Mouse (Mus musculus): ENCODE data around the gene Lrp6. TPM values are rescaled to one million over a fixed set of nuclear protein-coding genes. Genes with fewer than 3 reads are reported as not detected.

Lrp6 gene
- polyA plus RNA-seq, 1 experiment from 2014 or later: 14.6 TPM

GRCm38 (mm10) chr6:134599239-134599638, 32.5 kb upstream of the Lrp6 start:
- no peaks in the 10 kb centered on the region for H3K9me3 ChIP-seq (replicated peaks)
- no peak overlapping the region for H3K4me2 ChIP-seq
- no peaks in the 10 kb centered on the region for H3K36me3 ChIP-seq
- no peaks in the 10 kb centered on the region for H3K4me1 ChIP-seq
- H3K9ac ChIP-seq (replicated peaks): no peak overlapping the region
- no peak for ATAC-seq (ENCODE audit: low FRiP score)
- no peaks in the 10 kb centered on the region for H3K27me3 ChIP-seq (replicated peaks)
- no peak overlapping the region for H3K4me3 ChIP-seq (replicated peaks)
- WGBS: 69% methylated on average over 1 of the region's 1 CpGs
- H3K27ac ChIP-seq (replicated peaks): no peak overlapping the region

- Histone ChIP-seq H3K9me3 (replicated peaks) (no peaks in the 10 kb centered on the region), H3K9ac (replicated peaks) (no peak overlapping the region), H3K4me2 (no peak overlapping the region), H3K27me3 (replicated peaks) (no peaks in the 10 kb centered on the region), H3K4me3 (replicated peaks) (no peak overlapping the region), H3K4me1 (no peaks in the 10 kb centered on the region), H3K36me3 (no peaks in the 10 kb centered on the region), H3K27ac (replicated peaks) (no peak overlapping the region)
- 91% methylated on average over 6 of the region's 6 CpGs for WGBS
- ATAC-seq (ENCODE audit: low FRiP score): no peak
Observed at GRCm38 (mm10) chr6:134597651-134598229, 31.0 kb upstream of the Lrp6 start.

GRCm38 (mm10) chr6:134594569-134595442, 28.0 kb upstream of the Lrp6 start:
- Histone ChIP-seq H3K36me3 (no peaks in the 10 kb centered on the region), H3K27me3 (replicated peaks) (no peaks in the 10 kb centered on the region), H3K27ac (replicated peaks) (no peak overlapping the region), H3K9ac (replicated peaks) (no peak overlapping the region), H3K9me3 (replicated peaks) (no peaks in the 10 kb centered on the region), H3K4me3 (replicated peaks) (no peak overlapping the region), H3K4me2 (no peak overlapping the region), H3K4me1 (no peaks in the 10 kb centered on the region)
- 82% methylated on average over 21 of the region's 21 CpGs for WGBS
- ATAC-seq (ENCODE audit: low FRiP score): no peak

DNA sequence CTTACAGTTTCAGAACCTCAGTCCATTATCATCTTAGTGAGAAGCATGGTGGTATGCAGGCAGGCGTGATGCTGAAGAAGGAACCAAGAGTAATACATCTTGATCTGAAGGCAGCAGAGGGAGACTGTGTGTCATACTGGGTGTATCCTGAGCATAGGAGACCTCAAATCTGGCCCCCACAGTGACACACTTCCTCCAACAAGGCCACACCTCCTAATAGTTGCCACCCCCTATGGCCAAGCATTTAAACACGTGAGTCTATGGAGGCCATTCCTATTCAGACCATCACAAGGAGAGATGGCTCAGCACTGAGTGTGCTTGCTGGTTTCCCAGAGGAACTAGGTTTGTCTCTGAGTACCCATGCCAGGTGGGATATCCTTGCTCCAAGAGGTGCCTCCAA, 24.8 kb upstream of the Lrp6 start:
- Histone ChIP-seq H3K27me3 (replicated peaks) (no peaks in the 10 kb centered on the region), H3K9me3 (replicated peaks) (no peaks in the 10 kb centered on the region), H3K36me3 (no peaks in the 10 kb centered on the region), H3K9ac (replicated peaks) (no peak overlapping the region), H3K4me1 (no peaks in the 10 kb centered on the region), H3K4me2 (no peak overlapping the region), H3K27ac (replicated peaks) (no peak overlapping the region), H3K4me3 (replicated peaks) (no peak overlapping the region)
- no peak for ATAC-seq (ENCODE audit: low FRiP score)
- 79% methylated on average over 2 of the region's 2 CpGs for WGBS

DNA sequence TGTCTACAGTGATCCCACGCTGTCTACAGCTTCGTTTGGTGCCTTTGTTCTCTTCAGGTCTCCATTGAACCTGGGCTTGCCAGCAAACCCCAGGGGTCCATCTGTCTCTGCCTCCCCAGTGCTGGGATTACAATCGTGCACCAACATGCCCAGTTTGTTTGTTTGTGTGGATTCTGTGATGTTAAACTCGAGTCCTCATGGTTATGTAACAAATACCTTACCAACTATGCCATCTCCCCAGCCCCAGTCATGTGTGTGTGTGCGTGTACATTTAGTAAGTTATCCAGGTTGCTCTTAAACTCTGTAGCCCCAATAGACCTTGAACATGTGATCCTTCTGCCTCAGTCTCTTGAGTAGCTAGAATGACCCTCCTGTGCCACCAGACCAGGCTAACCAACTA, 19.5 kb upstream of the Lrp6 start:
- Histone ChIP-seq H3K36me3 (no peaks in the 10 kb centered on the region), H3K9ac (replicated peaks) (no peak overlapping the region), H3K4me3 (replicated peaks) (no peak overlapping the region), H3K27me3 (replicated peaks) (no peaks in the 10 kb centered on the region), H3K4me2 (no peak overlapping the region), H3K9me3 (replicated peaks) (no peaks in the 10 kb centered on the region), H3K27ac (replicated peaks) (no peak overlapping the region), H3K4me1 (no peaks in the 10 kb centered on the region)
- no peak for ATAC-seq (ENCODE audit: low FRiP score)
- 80% methylated on average over 5 of the region's 5 CpGs for whole genome bisulfite sequencing

- 96% methylated on average over 2 of the region's 2 CpGs for WGBS
- Histone ChIP-seq H3K36me3 (no peaks in the 10 kb centered on the region), H3K4me3 (replicated peaks) (no peak overlapping the region), H3K4me1 (no peaks in the 10 kb centered on the region), H3K27me3 (replicated peaks) (no peaks in the 10 kb centered on the region), H3K9me3 (replicated peaks) (no peaks in the 10 kb centered on the region), H3K27ac (replicated peaks) (no peak overlapping the region), H3K9ac (replicated peaks) (no peak overlapping the region), H3K4me2 (no peak overlapping the region)
- no peak for ATAC-seq (ENCODE audit: low FRiP score)
Observed at GRCm38 (mm10) chr6:134584616-134585015, 17.9 kb upstream of the Lrp6 start.

- no peaks in the 10 kb centered on the region for H3K9me3 ChIP-seq (replicated peaks)
- WGBS: 34% methylated on average over 5 of the region's 5 CpGs
- no peak overlapping the region for H3K4me3 ChIP-seq (replicated peaks)
- no peaks in the 10 kb centered on the region for H3K27me3 ChIP-seq (replicated peaks)
- H3K36me3 ChIP-seq: no peaks in the 10 kb centered on the region
- no peak for ATAC-seq (ENCODE audit: low FRiP score)
- no peak overlapping the region for H3K9ac ChIP-seq (replicated peaks)
- no peak overlapping the region for H3K27ac ChIP-seq (replicated peaks)
- H3K4me2 ChIP-seq: no peak overlapping the region
- no peaks in the 10 kb centered on the region for H3K4me1 ChIP-seq
Observed at GRCm38 (mm10) chr6:134582110-134582509, 15.3 kb upstream of the Lrp6 start.

- no peak for ATAC-seq (ENCODE audit: low FRiP score)
- H3K27ac ChIP-seq (replicated peaks): no peak overlapping the region
- H3K9ac ChIP-seq (replicated peaks): no peak overlapping the region
- H3K36me3 ChIP-seq: no peaks in the 10 kb centered on the region
- no peaks in the 10 kb centered on the region for H3K27me3 ChIP-seq (replicated peaks)
- no peaks in the 10 kb centered on the region for H3K4me1 ChIP-seq
- 92% methylated on average over 4 of the region's 4 CpGs for WGBS
- no peak overlapping the region for H3K4me2 ChIP-seq
- H3K9me3 ChIP-seq (replicated peaks): no peaks in the 10 kb centered on the region
- H3K4me3 ChIP-seq (replicated peaks): no peak overlapping the region
Observed at GRCm38 (mm10) chr6:134579506-134579905, 12.7 kb upstream of the Lrp6 start.

- no peaks in the 10 kb centered on the region for H3K9me3 ChIP-seq (replicated peaks)
- no peak overlapping the region for H3K4me2 ChIP-seq
- H3K27ac ChIP-seq (replicated peaks): no peak overlapping the region
- 65% methylated on average over 6 of the region's 6 CpGs for WGBS
- no peak for ATAC-seq (ENCODE audit: low FRiP score)
- no peaks in the 10 kb centered on the region for H3K4me1 ChIP-seq
- H3K4me3 ChIP-seq (replicated peaks): no peak overlapping the region
- H3K27me3 ChIP-seq (replicated peaks): no peaks in the 10 kb centered on the region
- no peaks in the 10 kb centered on the region for H3K36me3 ChIP-seq
- H3K9ac ChIP-seq (replicated peaks): no peak overlapping the region
Observed at GRCm38 (mm10) chr6:134578039-134578438, 11.3 kb upstream of the Lrp6 start.

GRCm38 (mm10) chr6:134575288-134575741, 8.6 kb upstream of the Lrp6 start:
- Histone ChIP-seq H3K4me2 (no peak overlapping the region), H3K36me3 (no peaks in the 10 kb centered on the region)

DNA sequence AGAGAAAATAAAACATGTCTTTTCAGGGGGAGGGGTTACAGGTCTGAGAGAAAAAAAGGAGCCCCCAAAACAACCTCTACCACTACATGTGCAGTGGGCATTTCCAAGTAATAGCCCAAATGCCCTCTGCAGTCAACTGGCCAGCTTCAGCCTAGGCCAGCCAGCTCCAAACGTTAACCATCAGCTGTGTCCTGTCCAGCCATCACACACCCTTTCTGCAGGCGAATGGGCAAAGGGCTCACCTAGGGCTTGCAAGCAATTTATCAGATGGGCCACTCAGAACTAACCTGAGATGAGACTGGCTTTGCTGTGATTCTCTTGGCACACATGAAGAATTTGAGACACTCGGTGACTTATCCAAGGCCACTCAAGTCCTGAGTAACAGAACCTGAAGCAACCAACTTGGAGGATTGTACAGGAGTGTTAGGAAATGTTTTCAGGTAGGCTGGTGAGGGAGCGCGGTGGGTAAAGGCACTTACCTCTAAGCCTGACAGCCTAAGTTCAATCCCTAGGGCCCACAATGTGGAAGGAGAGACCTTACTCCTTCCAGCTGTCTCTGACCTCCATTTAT, 1.3 kb upstream of the Lrp6 start:
- H3K9me3 ChIP-seq (replicated peaks): no peaks in the 10 kb centered on the region
- H3K9ac ChIP-seq (replicated peaks): no peak overlapping the region
- no peak overlapping the region for H3K27ac ChIP-seq (replicated peaks)
- no peak overlapping the region for H3K4me2 ChIP-seq
- WGBS: 82% methylated on average over 5 of the region's 5 CpGs
- no peak overlapping the region for H3K4me3 ChIP-seq (replicated peaks)
- H3K27me3 ChIP-seq (replicated peaks): no peaks in the 10 kb centered on the region
- peaks cover 22% of the 10 kb centered on the region for H3K4me1 ChIP-seq
- no peaks in the 10 kb centered on the region for H3K36me3 ChIP-seq
- no peak for ATAC-seq (ENCODE audit: low FRiP score)

More at GRCm38 (mm10) chr6:134575288-134575741, 8.6 kb upstream of the Lrp6 start:
- H3K4me3 ChIP-seq (replicated peaks): no peak overlapping the region
- H3K4me1 ChIP-seq: no peaks in the 10 kb centered on the region
- 69% methylated on average over 3 of the region's 3 CpGs for WGBS
- no peak overlapping the region for H3K27ac ChIP-seq (replicated peaks)
- no peaks in the 10 kb centered on the region for H3K27me3 ChIP-seq (replicated peaks)
- H3K9me3 ChIP-seq (replicated peaks): no peaks in the 10 kb centered on the region
- ATAC-seq (ENCODE audit: low FRiP score): no peak
- H3K9ac ChIP-seq (replicated peaks): no peak overlapping the region
